Mouse (Mus musculus) adrenal gland, adult 18-20 months (tissue): ENCODE measurements at regions not wholly inside any gene's neighbourhood (a gene's known extent, or its start where the extent isn't known, plus 50 kb on each side); places are given as distances from the start of the nearest gene placed in this dataset.

Source experiments
- DNase-seq, 2 experiments: peaks; one replicate each; pipeline ENCODE4 v3.0.0; 2021 to 2022; ENCODE audit warnings: low spot score in 2 of 2

DNA sequence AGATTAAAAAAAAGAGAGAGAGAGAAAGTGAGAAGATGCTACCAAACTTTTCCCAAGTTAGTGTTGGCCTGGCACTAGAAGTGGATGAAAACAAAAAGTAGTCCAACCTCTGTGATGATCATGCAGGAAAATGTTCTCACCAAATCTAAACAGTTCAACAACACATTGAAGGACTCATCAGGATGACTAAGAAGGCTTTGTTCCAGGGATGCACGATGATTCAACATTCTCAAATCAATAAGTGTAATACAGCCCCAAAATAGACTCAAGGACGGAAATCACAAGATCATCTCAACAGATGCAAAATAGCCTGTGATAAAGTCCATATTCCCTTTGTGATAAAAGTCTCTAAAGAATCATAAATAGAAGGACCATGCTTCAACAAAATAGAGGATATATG, 106.3 kb downstream of the Cysltr2 start:
- no peak for DNase-seq

DNA sequence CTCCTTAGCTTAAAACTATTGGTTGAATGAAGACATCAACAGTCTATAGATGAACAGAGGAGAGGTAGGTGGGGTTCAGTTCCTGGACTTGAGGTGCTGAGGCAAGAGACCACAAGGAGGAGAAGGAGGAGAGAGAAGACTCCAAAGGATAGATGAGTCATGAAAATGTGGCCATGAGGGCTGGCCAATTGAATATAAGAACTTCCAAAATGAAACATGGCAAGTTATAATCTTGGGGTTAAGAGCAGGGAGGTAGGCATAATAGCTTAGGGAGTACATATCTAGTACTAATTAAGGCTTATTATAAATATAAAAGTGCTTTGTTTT, 109.9 kb downstream of the Cysltr2 start:
- no peak for DNase-seq

DNA sequence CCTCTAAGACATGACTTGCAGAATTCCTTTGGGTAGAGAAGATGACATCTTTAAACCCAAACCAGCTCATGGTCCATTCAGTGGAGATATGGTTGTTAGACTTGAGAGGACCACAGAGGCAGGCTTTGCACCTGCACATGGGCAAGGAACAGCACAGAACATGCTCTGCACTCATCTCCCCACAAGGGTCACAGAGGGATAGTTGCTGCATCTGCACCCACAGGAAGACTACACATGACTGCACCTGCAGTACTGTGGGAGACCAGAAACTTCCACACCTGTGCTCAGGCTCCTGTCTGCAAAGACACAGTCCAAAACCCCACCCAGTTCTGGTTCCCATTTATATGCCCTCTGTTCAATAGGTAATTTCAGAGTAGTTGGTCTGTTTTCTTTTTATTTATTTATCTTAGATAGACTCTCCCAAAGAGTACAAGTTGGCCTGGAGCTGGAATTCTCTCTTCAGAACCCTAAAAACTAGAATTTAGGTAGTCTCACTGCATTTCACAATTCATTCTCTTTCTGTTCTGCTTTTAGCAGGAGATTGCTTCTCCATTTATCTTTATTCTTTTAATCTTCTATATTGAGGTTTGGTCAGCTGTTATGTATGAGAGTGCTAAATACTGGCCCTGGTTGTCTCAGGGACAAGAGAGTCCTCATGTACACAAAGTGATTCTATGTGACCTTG, 110.4 kb downstream of the Cysltr2 start:
- DNase-seq = no peak

DNA sequence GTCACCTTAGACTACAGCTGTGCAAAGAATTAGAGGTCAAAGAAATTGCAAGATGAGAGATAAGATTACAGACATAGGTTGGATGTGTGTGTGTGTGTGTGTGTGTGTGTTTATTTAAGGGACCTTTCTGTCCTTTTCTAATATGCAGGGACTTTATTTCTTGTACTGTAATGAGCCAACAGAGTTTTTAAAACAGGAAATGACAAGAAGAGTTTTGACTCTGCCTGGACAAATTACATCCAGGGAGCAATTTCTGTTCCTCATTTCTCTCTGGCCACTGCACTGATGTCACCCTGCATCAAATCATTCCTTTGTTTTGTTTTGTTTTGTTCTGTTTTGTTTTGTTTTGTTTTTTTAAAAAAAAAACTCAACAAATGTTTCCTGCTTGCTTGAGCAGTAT, 115.3 kb downstream of the Cysltr2 start:
- DNase-seq = no peak

DNA sequence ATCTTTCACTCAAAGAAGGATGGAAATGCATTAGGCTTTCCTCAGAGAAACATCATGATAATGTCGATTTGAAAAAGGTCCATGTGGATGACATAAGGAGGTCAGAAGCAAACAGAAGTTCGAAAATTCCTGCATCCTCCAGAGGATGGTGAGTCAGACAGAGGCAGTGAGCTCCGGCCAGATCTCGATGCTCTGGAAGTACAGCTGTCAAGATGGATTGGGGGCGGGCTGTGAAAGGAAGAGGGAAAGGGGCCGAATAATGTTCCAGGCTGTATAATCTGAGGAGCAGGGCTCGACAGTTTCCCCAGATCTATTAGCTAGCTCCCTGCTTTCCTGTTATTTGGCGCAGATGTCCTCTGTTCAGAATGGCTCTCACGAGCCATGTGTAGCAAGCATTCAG, 116.6 kb downstream of the Cysltr2 start:
- no peak for DNase-seq

DNA sequence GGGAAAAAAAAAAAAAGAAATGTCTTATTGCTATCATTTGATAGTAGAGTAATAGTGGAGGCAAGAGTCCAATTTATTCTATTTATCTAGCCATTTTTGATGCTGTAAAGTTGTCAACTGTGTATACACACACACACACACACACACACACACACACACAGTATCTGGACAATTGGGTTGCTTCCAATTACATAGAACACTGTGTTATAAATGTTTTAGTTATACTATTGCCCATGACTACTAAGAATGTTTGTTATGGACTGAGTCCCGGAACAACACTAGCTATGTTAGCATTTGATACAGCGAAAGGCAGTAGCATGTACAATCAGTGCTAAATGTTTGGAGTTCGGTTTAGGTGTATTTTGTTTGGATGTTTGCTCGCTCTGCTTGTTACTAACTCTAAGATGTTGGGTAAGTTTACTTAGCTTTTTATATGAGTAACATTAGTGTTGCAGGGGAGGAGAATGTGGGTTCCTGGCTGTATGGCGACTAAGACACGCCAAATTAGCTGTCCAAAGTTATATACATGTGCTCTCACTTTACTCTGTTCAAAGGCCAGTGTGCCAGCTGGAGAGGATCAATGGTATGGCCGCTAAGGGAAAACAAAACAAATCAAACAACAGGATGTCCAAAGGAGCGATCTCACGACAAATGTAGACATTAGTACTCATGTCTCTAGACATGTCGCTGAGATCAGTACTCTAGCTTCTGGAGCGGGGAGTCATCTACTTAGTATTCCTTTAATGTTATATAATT, 147.6 kb downstream of the Cysltr2 start:
- DNase-seq = no peak

DNA sequence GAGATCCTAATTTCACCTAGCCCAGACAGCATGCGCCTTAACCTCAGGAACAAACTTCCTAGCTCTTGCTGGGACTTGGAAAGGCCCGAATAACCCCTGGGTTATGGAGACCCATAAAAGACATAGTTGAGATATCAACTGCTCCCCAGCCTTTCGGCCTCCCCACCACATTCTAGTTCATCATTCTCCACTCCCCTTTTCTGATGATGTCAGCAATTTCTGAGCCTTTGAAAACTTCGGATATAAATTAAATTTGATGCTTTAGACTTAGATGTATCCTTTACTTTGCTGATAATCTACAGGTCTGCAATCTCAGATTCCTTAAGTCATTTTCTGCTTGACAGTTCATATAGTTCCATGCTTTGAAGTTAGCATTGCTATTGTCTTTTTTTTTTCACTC, 149.3 kb downstream of the Cysltr2 start:
- DNase-seq = no peak

DNA sequence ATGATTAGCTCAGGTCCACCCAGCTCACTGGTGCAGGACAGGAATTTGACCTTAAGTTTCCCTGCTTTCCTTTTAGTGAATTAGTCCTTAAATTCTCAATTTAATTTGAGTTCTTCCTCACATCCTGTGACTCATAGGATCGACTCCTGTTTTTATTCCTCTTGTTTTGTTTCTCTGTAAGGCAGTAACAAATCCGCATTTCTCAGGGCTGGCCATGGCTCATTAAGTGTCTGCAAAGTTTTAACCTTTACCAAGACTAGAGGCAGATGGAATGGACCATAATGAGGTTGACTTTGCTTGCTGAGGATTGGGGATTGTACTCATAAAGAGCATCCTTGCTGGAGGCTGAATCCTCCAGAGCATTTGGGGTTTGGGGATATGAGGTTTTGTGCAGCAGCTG, 156.6 kb downstream of the Cysltr2 start:
- no peak for DNase-seq

DNA sequence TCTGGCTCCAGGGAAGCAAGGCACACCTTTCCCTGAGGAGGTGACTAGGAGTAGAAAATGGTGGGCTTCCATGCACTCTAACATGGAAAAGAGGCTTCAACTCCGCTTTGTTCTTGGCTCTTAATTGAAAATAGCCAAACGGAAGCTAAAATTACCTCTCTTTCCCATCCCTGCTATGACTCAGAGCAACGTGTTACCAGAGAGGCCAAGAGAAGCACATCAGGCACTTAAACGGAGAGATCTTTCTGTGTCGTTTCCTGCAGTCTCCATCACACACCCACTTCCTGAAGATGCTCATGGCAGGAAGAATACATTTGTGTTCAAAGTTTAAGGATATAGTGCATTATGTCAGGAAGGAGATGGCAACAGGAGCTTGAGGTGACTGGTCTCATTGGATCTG, 159.3 kb downstream of the Cysltr2 start:
- no peak for DNase-seq

DNA sequence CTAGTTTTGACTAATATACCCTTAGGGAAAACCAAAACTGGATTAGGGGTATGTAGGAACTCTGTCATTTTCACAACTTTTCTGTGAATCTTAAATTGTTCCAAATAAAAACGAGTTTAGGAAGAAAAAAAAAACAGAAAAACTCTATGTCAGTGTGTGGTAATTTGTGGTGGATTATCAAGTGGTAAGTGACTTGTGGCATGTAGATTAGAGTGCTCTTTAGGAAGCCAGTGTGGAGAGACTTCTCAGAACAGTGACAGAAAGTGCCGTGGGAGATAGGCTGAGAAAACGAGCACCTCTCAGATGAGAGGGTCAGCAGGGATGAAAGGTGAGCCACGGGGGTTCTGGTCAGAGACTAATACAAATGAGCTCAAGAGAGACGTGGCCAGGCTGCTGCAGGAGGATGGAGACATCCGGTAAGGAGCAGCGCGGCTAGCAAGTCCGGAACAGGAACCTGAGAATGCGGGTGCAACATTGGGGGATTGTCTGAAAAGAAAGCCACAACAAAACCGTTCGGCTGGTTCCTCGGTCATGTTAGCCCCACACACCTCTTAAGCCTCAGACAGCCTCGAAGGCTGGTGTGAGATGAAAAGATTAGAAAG, 161.3 kb downstream of the Cysltr2 start:
- no peak for DNase-seq

DNA sequence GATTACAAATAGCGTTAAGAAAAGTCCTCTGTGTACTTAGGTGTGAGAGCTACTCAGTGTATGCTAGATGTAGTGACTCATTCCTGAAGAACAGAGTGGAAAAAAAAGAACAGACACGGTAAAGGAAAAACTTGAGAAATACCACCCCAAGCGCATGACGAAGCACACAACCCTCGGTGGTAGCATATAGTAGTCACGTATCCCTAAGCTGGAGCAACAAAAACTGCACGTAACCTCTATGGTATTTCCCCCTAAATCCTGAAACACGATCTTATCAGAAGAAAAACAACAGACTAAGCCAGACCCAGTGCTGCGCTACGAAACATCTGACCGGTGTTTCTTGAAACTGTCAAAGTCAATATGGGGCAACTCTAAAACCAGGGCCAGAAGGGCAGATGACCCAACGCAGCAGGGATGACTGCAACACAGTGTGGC, 162.0 kb downstream of the Cysltr2 start:
- no peak for DNase-seq

DNA sequence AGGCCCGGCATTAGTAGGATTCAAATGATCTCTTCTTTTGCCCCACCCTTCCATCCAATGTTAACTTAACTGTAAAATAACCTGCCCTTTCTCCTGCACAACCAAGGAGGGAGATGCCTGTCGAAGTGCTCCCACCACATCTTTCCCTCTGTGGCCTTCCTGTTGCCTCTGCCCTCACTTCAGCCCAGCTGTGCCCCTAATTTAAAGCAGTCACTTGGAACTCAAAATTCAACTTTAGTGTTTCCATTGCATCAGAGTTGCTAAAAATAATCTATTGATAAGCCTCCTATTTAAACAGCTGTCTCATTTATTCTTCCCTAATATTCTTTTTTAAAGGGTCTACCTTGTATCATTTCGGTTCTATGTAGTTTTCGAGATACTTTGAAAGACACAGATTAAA, 163.1 kb downstream of the Cysltr2 start:
- no peak for DNase-seq

DNA sequence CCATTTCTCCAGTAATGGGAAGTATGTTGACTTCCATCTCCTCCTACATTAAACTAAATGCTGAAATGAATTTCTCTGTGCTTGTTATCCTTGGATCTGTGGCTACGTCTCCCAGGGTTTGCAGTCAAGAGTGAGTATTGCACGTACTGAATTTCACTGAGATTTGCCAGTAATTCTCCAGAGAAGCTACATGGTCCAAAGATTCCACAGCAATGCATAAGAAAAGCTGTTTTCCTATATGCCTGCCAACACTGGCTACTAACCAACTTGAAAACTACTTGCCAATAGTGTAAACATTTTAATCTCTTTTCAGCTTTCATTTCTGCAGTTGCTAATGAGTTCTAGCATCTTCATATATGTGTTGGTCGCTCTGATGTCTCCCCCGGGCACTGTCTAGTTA, 164.4 kb downstream of the Cysltr2 start:
- DNase-seq = no peak

DNA sequence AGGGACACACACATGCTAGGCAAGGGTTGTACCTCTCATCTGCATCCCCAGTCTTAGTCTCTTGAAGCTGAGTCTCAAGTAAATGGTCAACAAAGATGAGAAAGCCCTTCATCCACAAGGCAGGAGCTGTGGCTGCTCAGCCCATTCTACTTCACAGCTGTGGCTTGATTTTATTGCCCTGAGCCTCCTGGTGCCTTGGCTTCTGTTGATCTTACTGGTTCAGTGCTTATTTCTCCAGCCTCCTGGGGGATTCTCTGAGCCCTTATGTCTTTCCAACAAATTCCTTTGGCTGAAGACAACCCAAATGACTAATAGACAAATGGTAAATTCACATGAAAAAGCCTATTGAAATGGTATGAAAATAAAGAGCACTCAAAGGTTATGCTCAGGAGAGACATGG, 167.3 kb upstream of the Fndc3a start:
- no peak for DNase-seq

DNA sequence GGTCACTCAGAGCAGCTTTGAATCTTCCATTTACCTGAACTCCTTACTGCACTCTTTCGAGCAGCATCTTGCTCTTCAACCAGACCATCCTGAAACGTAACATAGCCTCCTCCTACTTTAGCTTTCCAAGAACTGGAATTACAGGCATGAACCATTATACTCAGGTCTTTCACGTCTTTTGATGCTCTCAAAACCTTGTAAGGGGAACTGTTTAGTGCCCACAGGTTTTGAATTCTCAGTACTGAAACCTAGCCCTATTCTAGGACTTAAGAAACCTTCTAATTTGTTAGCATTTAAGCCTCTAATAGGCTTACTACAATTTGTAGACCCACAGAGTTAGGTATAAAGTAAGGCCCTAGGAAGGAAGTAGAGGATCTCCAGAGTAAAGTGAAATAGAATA, 163.7 kb upstream of the Fndc3a start:
- DNase-seq = no peak

DNA sequence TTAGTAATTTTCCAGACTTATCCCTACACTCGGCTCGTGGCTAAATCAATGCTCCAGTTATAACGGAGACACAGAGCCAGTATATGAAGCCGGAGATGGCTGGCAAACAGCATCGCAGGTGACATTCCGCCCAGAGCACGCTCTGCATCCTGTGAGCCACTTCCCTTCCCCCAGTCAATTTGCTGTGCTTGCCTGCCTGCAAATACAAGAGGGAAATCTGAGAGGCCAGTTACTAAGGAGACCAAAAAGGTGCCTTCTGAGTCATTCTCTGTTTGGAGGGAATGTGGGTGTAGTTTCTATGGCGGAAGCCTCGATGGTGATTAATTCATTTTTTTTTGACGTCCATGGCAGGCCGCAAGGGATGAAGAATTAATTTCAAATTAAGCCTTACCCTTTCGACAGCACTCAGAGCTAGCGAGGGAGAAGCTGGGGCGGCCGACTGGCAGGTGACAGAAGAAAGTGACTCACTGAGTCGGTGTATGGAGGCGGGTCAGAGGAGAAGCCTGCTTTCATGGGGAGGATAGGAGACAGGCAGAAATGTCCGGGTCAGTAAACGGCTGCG, 159.5 kb upstream of the Fndc3a start:
- peak; percentile 22 to 28 for DNase-seq

DNA sequence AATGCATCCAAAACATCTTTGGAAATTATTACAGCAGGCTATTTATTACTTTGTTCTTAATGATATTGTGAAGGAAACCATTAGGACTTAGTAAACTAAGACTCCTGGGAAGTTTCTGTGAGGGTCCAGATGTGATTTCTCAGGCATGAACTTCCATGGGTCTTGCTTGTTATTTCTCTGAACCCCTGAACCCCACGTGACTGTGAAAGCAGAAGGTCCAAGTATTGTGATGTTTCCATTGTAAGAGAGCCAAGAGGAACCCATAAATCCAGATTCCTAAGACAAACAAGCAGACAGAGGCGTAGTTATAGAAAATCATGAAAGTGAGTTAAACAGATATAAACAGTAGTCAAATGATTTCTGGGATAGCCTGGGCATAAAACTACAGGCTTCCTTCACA, 157.1 kb upstream of the Fndc3a start:
- DNase-seq = peak in 1 of 2 experiments; percentile 7

DNA sequence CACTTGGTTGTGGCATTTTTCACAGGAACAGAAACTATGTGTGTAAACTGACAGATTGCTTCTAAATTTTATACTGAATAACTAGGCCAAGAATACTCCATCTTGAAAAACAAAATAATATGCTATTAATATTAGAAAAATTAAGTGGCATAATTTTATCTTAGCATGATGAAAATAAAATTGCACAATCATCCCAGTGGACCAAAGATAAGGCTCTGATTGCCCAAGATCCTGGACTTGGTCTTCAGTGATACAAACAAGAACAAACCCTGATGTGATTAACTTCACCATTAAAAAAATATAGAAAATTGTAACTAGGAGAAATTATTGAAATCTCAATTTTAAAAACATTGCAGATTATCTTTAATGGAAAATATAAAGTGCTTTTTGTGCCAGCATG, 155.7 kb upstream of the Fndc3a start:
- no peak for DNase-seq

DNA sequence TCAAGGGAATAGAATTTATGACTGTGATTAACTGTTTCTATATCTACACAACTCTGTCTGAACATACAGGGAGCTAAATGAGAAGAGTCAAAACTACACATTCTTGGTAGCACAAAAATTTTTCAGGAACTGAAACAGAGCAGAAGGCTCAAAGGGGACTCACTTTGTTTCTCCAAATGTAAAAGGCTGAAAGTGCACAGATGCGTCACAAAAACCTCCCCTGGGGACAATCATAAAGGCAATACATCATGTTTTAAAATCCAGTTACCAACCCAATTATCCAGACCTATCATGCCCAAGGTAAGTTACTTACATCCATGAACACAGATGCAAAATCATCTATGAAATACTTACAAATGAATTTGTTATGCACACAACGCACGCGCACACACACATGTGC, 155.0 kb upstream of the Fndc3a start:
- no peak for DNase-seq

DNA sequence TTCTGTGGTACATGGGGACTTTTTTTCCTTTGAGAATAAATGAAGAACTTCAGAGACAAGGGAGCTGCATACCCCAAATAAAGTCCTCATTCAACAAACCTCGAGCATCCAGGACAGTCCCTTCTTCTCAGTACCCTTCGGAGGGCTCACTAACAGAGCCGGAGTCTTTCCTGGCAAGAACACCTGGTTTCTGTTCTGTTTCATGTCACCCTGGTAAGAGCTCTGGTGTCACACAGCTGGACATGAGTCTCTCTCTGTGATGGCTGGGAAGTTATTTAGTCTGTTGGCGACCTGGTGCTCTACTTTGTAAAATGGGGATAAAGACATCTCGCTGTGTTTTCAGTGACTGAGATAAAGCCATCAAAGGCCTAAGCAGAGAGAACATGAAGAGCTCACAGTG, 154.3 kb upstream of the Fndc3a start:
- peak in 1 of 2 experiments; percentile 4 for DNase-seq

DNA sequence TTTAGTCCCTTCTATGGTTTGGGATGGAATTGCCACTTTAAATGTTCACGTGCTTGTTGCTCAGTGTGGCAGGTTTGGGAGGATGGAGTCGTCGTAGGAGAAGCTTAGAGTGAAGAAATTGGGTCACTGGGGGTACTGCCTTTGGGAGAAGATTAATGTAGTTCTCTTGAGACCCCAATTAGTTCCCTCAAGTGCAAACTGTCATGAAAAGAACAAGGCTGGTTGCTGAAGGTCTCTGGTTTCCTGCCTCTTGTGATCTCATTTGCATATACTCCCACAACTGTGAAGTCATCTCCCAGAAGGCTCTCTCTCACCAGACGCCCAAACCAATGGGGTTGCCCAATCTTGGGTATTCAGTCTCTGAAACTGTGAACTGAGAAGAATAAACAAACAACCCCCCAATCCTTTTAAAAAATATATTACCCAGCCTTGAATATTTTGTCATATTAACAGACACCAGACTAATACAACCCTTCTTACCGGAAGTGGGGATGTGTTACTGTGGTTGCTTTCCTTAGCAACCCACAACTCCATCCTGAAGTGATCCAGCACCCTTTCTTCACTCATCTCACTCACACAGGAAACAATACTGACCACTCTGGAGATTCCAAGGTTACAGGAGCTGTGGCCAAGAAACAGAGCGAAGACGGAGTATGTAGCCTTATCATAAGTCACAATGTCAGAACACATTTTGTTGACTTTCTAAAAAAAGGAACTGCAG, 153.2 kb upstream of the Fndc3a start:
- DNase-seq = peak in 1 of 2 experiments; percentile 6

DNA sequence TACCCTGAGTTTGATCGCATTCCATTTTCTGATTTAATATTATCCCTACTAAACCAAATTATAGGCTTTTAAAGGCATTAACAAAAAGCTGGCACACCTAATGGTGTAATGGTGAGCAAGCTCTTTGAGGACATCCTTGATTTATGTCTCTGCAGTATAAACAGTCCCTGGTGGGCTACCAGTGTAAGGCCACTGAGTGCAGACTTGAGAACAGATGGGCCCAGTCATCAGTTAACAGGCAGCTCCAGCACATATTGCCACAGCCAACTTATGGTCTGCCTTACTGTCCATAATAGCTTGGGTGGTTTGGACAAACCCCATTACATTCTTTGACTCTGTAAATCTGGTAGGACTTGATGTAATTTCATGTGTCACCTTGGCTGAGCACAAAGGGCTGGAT, 144.4 kb upstream of the Fndc3a start:
- DNase-seq = peak in 1 of 2 experiments; percentile 7
